Mouse (Mus musculus): ENCODE measurements around the gene Ankib1. TPM values are rescaled to one million over a fixed set of nuclear protein-coding genes. Genes with fewer than 3 reads are reported as not detected.
"Not testable (repeated sequence)": the region's sequence is repeated elsewhere in the genome, so short reads cannot be mapped to it uniquely, and the experiment has no call there.

The Ankib1 gene
- total and polyA plus RNA-seq, 3 experiments: 14.5 to 19.5 TPM; not detected in 1

DNA sequence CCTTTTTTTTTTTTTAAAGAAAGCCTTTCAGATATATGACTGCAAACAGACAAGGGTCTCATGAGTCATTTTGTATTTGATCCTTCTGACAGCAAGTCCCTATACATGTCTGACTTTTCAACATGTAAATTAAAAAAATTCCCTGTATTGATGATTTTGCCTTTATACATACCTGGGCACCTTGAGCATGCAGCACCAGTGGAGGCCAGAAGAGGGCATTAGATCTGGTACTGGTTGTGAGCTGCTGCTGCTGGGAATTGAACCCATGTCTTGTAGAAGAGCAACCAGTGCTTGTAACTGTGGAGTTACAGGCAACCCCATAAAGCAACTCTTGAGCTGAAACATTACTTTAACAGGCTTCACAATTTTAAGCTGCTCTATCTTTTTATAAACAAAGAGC, 20.1 kb downstream of the Ankib1 start:
- DNase-seq (ENCODE audit: low read depth, low spot score): peak; percentile 41
- Histone ChIP-seq H3K9me3 (replicated peaks; ENCODE audit: insufficient read depth, low read length) (no peaks in the 10 kb centered on the region), H3K79me2 (ENCODE audit: control insufficient read depth, insufficient read depth, low read length, poor library complexity) (peaks cover 30% of the 10 kb centered on the region), H3K36me3 (ENCODE audit: control insufficient read depth in 1 of 2, insufficient read depth in 2 of 2, low read length in 2 of 2) (peaks cover 5 to 10% of the 10 kb centered on the region in 2 experiments), H3K27ac (ENCODE audit: control insufficient read depth, low read depth, low read length) (no peak overlapping the region), H3K4me3 (ENCODE audit: control insufficient read depth in 1 of 2, insufficient read depth in 1 of 2, low read depth in 2 of 2, low read length in 2 of 2) (no peak overlapping the region), H3K4me1 (ENCODE audit: control insufficient read depth in 1 of 2, insufficient read depth in 2 of 2, low read length in 2 of 2) (peaks cover 3 to 4% of the 10 kb centered on the region in 2 experiments; a peak in 3 of 4 replicates), H3K27me3 (ENCODE audit: control insufficient read depth in 1 of 2, insufficient read depth in 2 of 2, low read length in 2 of 2) (no peaks in the 10 kb centered on the region), H3K9ac (ENCODE audit: control insufficient read depth, low read depth, low read length, poor library complexity, severe bottlenecking) (no peak overlapping the region)
- TF ChIP-seq NRF1 (IDR thresholded peaks at IDR 0.05; ENCODE audit: insufficient read depth, low read depth, low read length, poor library complexity, severe bottlenecking): no peak
- peak; percentile 35 for TF ChIP-seq SMC3 (IDR thresholded peaks at IDR 0.05; ENCODE audit: low read depth, low read length)
- TF ChIP-seq ZC3H11A (IDR thresholded peaks at IDR 0.05; ENCODE audit: low read depth, low read length): 0 out of 2 replicates have a peak, but pooled peaks have one; percentile 4
- TF ChIP-seq MYC (IDR thresholded peaks at IDR 0.05; ENCODE audit: low read depth, low read length): no peak
- TF ChIP-seq CTCF (IDR thresholded peaks at IDR 0.05 in 2 of 3, conservative IDR thresholded peaks at IDR 0.05 in 1 of 3; ENCODE audit: control insufficient read depth in 1 of 3, insufficient read depth in 1 of 3, low read depth in 2 of 3, low read length in 3 of 3, poor library complexity in 1 of 3, severe bottlenecking in 1 of 3): peak; percentile 38 to 53 (median 45)

GRCm38 (mm10) chr5:3772017-3772416, 30.7 kb downstream of the Ankib1 start:
- H3K27ac ChIP-seq (ENCODE audit: control insufficient read depth, low read depth, low read length): no peak overlapping the region
- no peaks in the 10 kb centered on the region for H3K4me1 ChIP-seq (ENCODE audit: control insufficient read depth in 1 of 2, insufficient read depth in 2 of 2, low read length in 2 of 2)
- H3K9me3 ChIP-seq (replicated peaks; ENCODE audit: insufficient read depth, low read length): no peaks in the 10 kb centered on the region
- H3K9ac ChIP-seq (ENCODE audit: control insufficient read depth, low read depth, low read length, poor library complexity, severe bottlenecking): no peak overlapping the region
- no peak for DNase-seq (ENCODE audit: low read depth, low spot score)
- no peak overlapping the region for H3K4me3 ChIP-seq (ENCODE audit: control insufficient read depth in 1 of 2, insufficient read depth in 1 of 2, low read depth in 2 of 2, low read length in 2 of 2)
- TF ChIP-seq NRF1 (IDR thresholded peaks at IDR 0.05; ENCODE audit: insufficient read depth, low read depth, low read length, poor library complexity, severe bottlenecking): no peak
- TF ChIP-seq USF2 (IDR thresholded peaks at IDR 0.05; ENCODE audit: borderline replicate concordance in 1 of 2, insufficient read depth in 1 of 2, low read depth in 1 of 2, low read length in 2 of 2): no peak
- TF ChIP-seq TBP (IDR thresholded peaks at IDR 0.05; ENCODE audit: low read depth, low read length): no peak
- no peaks in the 10 kb centered on the region for H3K27me3 ChIP-seq (ENCODE audit: control insufficient read depth in 1 of 2, insufficient read depth in 2 of 2, low read length in 2 of 2)
- 0 out of 2 replicates have a peak, but pooled peaks cover 2% of the 10 kb centered on the region for H3K79me2 ChIP-seq (ENCODE audit: control insufficient read depth, insufficient read depth, low read length, poor library complexity)
- H3K36me3 ChIP-seq (ENCODE audit: control insufficient read depth in 1 of 2, insufficient read depth in 2 of 2, low read length in 2 of 2): peaks cover 0 to 26% of the 10 kb centered on the region in 2 experiments; a peak in 3 of 4 replicates

DNA sequence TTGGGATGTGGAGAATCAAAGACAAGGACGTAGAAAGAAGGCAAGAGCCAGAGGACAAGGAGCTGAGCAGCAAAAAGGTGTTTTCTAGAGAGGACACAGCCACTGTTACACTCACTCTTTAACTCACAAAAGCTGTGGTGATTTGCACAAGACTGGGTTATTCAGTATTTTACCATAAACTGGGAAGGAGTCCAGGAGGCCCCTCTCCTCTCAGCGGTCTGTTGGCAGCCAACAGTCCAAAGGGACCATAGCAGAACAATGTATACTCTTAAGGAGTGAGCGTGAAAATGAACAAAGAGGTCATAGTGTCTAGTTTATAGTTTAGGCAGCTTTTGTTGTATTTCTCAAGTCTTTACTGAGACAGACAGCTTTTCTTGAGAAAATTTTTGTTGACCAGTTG, 31.2 kb downstream of the Ankib1 start:
- H3K9me3 ChIP-seq (replicated peaks; ENCODE audit: insufficient read depth, low read length): no peaks in the 10 kb centered on the region
- no peak overlapping the region for H3K27ac ChIP-seq (ENCODE audit: control insufficient read depth, low read depth, low read length)
- no peaks in the 10 kb centered on the region for H3K27me3 ChIP-seq (ENCODE audit: control insufficient read depth in 1 of 2, insufficient read depth in 2 of 2, low read length in 2 of 2)
- H3K4me3 ChIP-seq (ENCODE audit: control insufficient read depth in 1 of 2, insufficient read depth in 1 of 2, low read depth in 2 of 2, low read length in 2 of 2): no peak overlapping the region
- no peak for DNase-seq (ENCODE audit: low read depth, low spot score)
- 0 out of 2 replicates have a peak, but pooled peaks cover 2% of the 10 kb centered on the region for H3K79me2 ChIP-seq (ENCODE audit: control insufficient read depth, insufficient read depth, low read length, poor library complexity)
- no peak overlapping the region for H3K9ac ChIP-seq (ENCODE audit: control insufficient read depth, low read depth, low read length, poor library complexity, severe bottlenecking)
- peaks cover 0 to 27% of the 10 kb centered on the region in 2 experiments; a peak in 3 of 4 replicates for H3K36me3 ChIP-seq (ENCODE audit: control insufficient read depth in 1 of 2, insufficient read depth in 2 of 2, low read length in 2 of 2)
- no peak for TF ChIP-seq CHD2 (IDR thresholded peaks at IDR 0.05; ENCODE audit: low read length)
- no peaks in the 10 kb centered on the region for H3K4me1 ChIP-seq (ENCODE audit: control insufficient read depth in 1 of 2, insufficient read depth in 2 of 2, low read length in 2 of 2)

DNA sequence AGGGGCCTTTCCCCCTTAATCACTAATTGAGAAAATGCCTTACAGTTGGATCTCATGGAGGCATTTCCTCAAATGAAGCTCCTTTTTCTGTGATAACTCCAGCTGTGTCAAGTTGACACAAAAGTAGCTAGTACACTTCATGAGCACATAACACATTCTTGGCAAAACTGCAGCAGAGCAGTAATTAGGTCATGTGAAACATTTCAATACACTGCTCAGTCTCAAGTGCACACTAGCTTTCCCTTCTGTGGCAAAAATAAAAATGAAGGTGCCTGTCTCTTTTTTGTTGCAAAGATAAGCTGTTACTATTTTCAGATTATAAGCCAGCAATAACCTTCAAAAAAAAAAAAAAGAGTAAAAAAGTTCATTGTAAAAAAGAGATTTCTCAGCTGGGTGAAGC, 52.2 kb downstream of the Ankib1 start:
- H3K36me3 ChIP-seq (ENCODE audit: control insufficient read depth in 1 of 2, insufficient read depth in 2 of 2, low read length in 2 of 2): peaks cover 0 to 11% of the 10 kb centered on the region in 2 experiments; a peak in 2 of 4 replicates
- H3K9me3 ChIP-seq (replicated peaks; ENCODE audit: insufficient read depth, low read length); H3K4me1 ChIP-seq (ENCODE audit: control insufficient read depth in 1 of 2, insufficient read depth in 2 of 2, low read length in 2 of 2); DNase-seq (ENCODE audit: low read depth, low spot score); H3K4me3 ChIP-seq (ENCODE audit: control insufficient read depth in 1 of 2, insufficient read depth in 1 of 2, low read depth in 2 of 2, low read length in 2 of 2); H3K27me3 ChIP-seq (ENCODE audit: control insufficient read depth in 1 of 2, insufficient read depth in 2 of 2, low read length in 2 of 2); H3K9ac ChIP-seq (ENCODE audit: control insufficient read depth, low read depth, low read length, poor library complexity, severe bottlenecking); H3K27ac ChIP-seq (ENCODE audit: control insufficient read depth, low read depth, low read length); H3K79me2 ChIP-seq (ENCODE audit: control insufficient read depth, insufficient read depth, low read length, poor library complexity): not testable (repeated sequence)

- peaks cover 6 to 18% of the 10 kb centered on the region in 2 experiments for H3K36me3 ChIP-seq (ENCODE audit: control insufficient read depth in 1 of 2, insufficient read depth in 2 of 2, low read length in 2 of 2)
- H3K79me2 ChIP-seq (ENCODE audit: control insufficient read depth, insufficient read depth, low read length, poor library complexity); H3K9me3 ChIP-seq (replicated peaks; ENCODE audit: insufficient read depth, low read length); H3K4me1 ChIP-seq (ENCODE audit: control insufficient read depth in 1 of 2, insufficient read depth in 2 of 2, low read length in 2 of 2); H3K27me3 ChIP-seq (ENCODE audit: control insufficient read depth in 1 of 2, insufficient read depth in 2 of 2, low read length in 2 of 2); H3K27ac ChIP-seq (ENCODE audit: control insufficient read depth, low read depth, low read length); H3K4me3 ChIP-seq (ENCODE audit: control insufficient read depth in 1 of 2, insufficient read depth in 1 of 2, low read depth in 2 of 2, low read length in 2 of 2); H3K9ac ChIP-seq (ENCODE audit: control insufficient read depth, low read depth, low read length, poor library complexity, severe bottlenecking); DNase-seq (ENCODE audit: low read depth, low spot score): not testable (repeated sequence)
Observed at GRCm38 (mm10) chr5:3732846-3733245, 69.9 kb downstream of the Ankib1 start.
